20 mouse cellular contexts compared by ENCODE assay signal in genomic region chr6:47323886-47324285, GRCm38 (mm10).
DNase-seq lines count a peak whose midpoint lies in the region; ATAC-seq and TF ChIP-seq lines count a peak whose summit lies in the region.
"Had no signal": no experiment of that assay in that cellular context is flagged by ENCODE, and none has a peak within 500 bp of the region (broad histone marks: within the 10 kb centered on the region; RNA-seq: fewer than 3 reads in every experiment).

No protein-coding gene starts in this region.

- no peak overlapping the region for H3K4me2 ChIP-seq in forebrain, embryonic 14.5 days (ENCODE audit: low read length)
- no peak overlapping the region for H3K4me2 ChIP-seq in forebrain, postnatal 0 days (ENCODE audit: low read depth)
- H3K4me2 ChIP-seq in hindbrain, embryonic 15.5 days: no peak overlapping the region
- no peak overlapping the region for H3K4me2 ChIP-seq in hindbrain, embryonic 16.5 days (ENCODE audit: low read length)
- H3K4me2 ChIP-seq in midbrain, postnatal 0 days (ENCODE audit: low read depth, low read length, poor library complexity, severe bottlenecking): no peak overlapping the region
- no peak overlapping the region for H3K4me2 ChIP-seq in midbrain, embryonic 15.5 days
- H3K4me2 ChIP-seq in neural tube, embryonic 15.5 days: peak overlapping the region; percentile 25; the same call in 1 of the 2 replicates
- H3K4me2 ChIP-seq: embryonic facial prominence, embryonic 15.5 days had no signal

- H3K9me3 ChIP-seq in forebrain, embryonic 14.5 days (replicated peaks; ENCODE audit: control insufficient read depth, low read length): no peaks in the 10 kb centered on the region
- no peaks in the 10 kb centered on the region for H3K9me3 ChIP-seq in forebrain, postnatal 0 days (ENCODE audit: low read length)
- H3K9me3 ChIP-seq in hindbrain, embryonic 15.5 days: no peaks in the 10 kb centered on the region
- H3K9me3 ChIP-seq in hindbrain, embryonic 16.5 days (ENCODE audit: control insufficient read depth, low read length): no peaks in the 10 kb centered on the region
- H3K9me3 ChIP-seq in midbrain, postnatal 0 days (ENCODE audit: low read length): no peaks in the 10 kb centered on the region
- no peaks in the 10 kb centered on the region for H3K9me3 ChIP-seq in midbrain, embryonic 15.5 days
- no peaks in the 10 kb centered on the region for H3K9me3 ChIP-seq in neural tube, embryonic 15.5 days (replicated peaks)
- H3K9me3 ChIP-seq: embryonic facial prominence, embryonic 15.5 days had no signal

- TF ChIP-seq CTCF in forebrain, postnatal 0 days (IDR thresholded peaks at IDR 0.05; ENCODE audit: low read depth): no peak
- TF ChIP-seq CTCF in midbrain, postnatal 0 days (IDR thresholded peaks at IDR 0.05): no peak

- WGBS in forebrain, embryonic 14.5 days: 32% methylated on average over 5 of the region's 5 CpGs
- WGBS in forebrain, postnatal 0 days: 28% methylated on average over 5 of the region's 5 CpGs
- 50% methylated on average over 5 of the region's 5 CpGs for WGBS in hindbrain, embryonic 15.5 days
- 57% methylated on average over 5 of the region's 5 CpGs for WGBS in hindbrain, embryonic 16.5 days
- 86% methylated on average over 5 of the region's 5 CpGs for WGBS in midbrain, postnatal 0 days
- WGBS in midbrain, embryonic 15.5 days: 81% methylated on average over 5 of the region's 5 CpGs
- WGBS in neural tube, embryonic 15.5 days: 22% methylated on average over 5 of the region's 5 CpGs

- H3K27me3 ChIP-seq in forebrain, embryonic 14.5 days (replicated peaks; ENCODE audit: control insufficient read depth, insufficient read depth, low read length): no peaks in the 10 kb centered on the region
- H3K27me3 ChIP-seq in forebrain, postnatal 0 days (ENCODE audit: insufficient read depth, low read length): no peaks in the 10 kb centered on the region
- H3K27me3 ChIP-seq in hindbrain, embryonic 15.5 days: no peaks in the 10 kb centered on the region
- H3K27me3 ChIP-seq in hindbrain, embryonic 16.5 days (replicated peaks; ENCODE audit: control insufficient read depth, insufficient read depth, low read length): no peaks in the 10 kb centered on the region
- no peaks in the 10 kb centered on the region for H3K27me3 ChIP-seq in midbrain, postnatal 0 days (ENCODE audit: insufficient read depth, low read length)
- no peaks in the 10 kb centered on the region for H3K27me3 ChIP-seq in midbrain, embryonic 15.5 days (replicated peaks)
- no peaks in the 10 kb centered on the region for H3K27me3 ChIP-seq in neural tube, embryonic 15.5 days (replicated peaks)
- H3K27me3 ChIP-seq: embryonic facial prominence, embryonic 15.5 days had no signal

- no peaks in the 10 kb centered on the region for H3K36me3 ChIP-seq in forebrain, embryonic 14.5 days (ENCODE audit: control insufficient read depth, insufficient read depth, low read length)
- H3K36me3 ChIP-seq in forebrain, postnatal 0 days (ENCODE audit: insufficient read depth): no peaks in the 10 kb centered on the region
- H3K36me3 ChIP-seq in hindbrain, embryonic 15.5 days: no peaks in the 10 kb centered on the region
- H3K36me3 ChIP-seq in hindbrain, embryonic 16.5 days (ENCODE audit: control insufficient read depth, insufficient read depth, low read length): no peaks in the 10 kb centered on the region
- no peaks in the 10 kb centered on the region for H3K36me3 ChIP-seq in midbrain, postnatal 0 days (ENCODE audit: insufficient read depth, low read length)
- H3K36me3 ChIP-seq in midbrain, embryonic 15.5 days (replicated peaks): no peaks in the 10 kb centered on the region
- H3K36me3 ChIP-seq in neural tube, embryonic 15.5 days: no peaks in the 10 kb centered on the region
- H3K36me3 ChIP-seq: embryonic facial prominence, embryonic 15.5 days had no signal

- peak; percentile 68 for DNase-seq in forebrain, embryonic 14.5 days (ENCODE audit: low spot score)
- no peak for DNase-seq in forebrain, postnatal 0 days
- DNase-seq in midbrain, postnatal 0 days (ENCODE audit: low spot score): peak; percentile 45
- DNase-seq: adrenal gland, adult 8-10 months; cerebellum, adult 2 months; gastrocnemius, postnatal 14 days; heart, adult 18-20 months; heart, postnatal 36 days; kidney, adult 18-20 months; kidney, postnatal 14 days; layer of hippocampus, postnatal 36 days; lung, postnatal 4 days; right cerebral cortex, postnatal 4 days; thymus, postnatal 14 days had no signal

- no peak overlapping the region for H3K9ac ChIP-seq in forebrain, embryonic 14.5 days (ENCODE audit: low read length)
- H3K9ac ChIP-seq in forebrain, postnatal 0 days: no peak overlapping the region
- H3K9ac ChIP-seq in hindbrain, embryonic 15.5 days: no peak overlapping the region
- no peak overlapping the region for H3K9ac ChIP-seq in hindbrain, embryonic 16.5 days (ENCODE audit: low read depth, low read length)
- no peak overlapping the region for H3K9ac ChIP-seq in midbrain, postnatal 0 days (replicated peaks; ENCODE audit: low read length, poor library complexity, severe bottlenecking)
- H3K9ac ChIP-seq in midbrain, embryonic 15.5 days: no peak overlapping the region
- H3K9ac ChIP-seq in neural tube, embryonic 15.5 days (replicated peaks): no peak overlapping the region
- H3K9ac ChIP-seq: embryonic facial prominence, embryonic 15.5 days had no signal

- peaks cover 6% of the 10 kb centered on the region for H3K4me1 ChIP-seq in forebrain, embryonic 14.5 days (ENCODE audit: control insufficient read depth, insufficient read depth, low read length)
- H3K4me1 ChIP-seq in forebrain, postnatal 0 days (ENCODE audit: insufficient read depth): no peaks in the 10 kb centered on the region
- H3K4me1 ChIP-seq in hindbrain, embryonic 15.5 days (replicated peaks): peaks cover 10% of the 10 kb centered on the region
- H3K4me1 ChIP-seq in hindbrain, embryonic 16.5 days (ENCODE audit: control insufficient read depth, insufficient read depth, low read depth, low read length): peaks cover 4% of the 10 kb centered on the region
- no peaks in the 10 kb centered on the region for H3K4me1 ChIP-seq in midbrain, postnatal 0 days (ENCODE audit: insufficient read depth, low read length)
- peaks cover 8% of the 10 kb centered on the region; the same call in 1 of the 2 replicates for H3K4me1 ChIP-seq in midbrain, embryonic 15.5 days
- H3K4me1 ChIP-seq in neural tube, embryonic 15.5 days: peaks cover 19% of the 10 kb centered on the region

- no peak overlapping the region for H3K4me3 ChIP-seq in forebrain, embryonic 14.5 days (ENCODE audit: low read depth, low read length)
- no peak overlapping the region for H3K4me3 ChIP-seq in forebrain, postnatal 0 days (ENCODE audit: low read depth, low read length)
- H3K4me3 ChIP-seq in hindbrain, embryonic 15.5 days: no peak overlapping the region
- no peak overlapping the region for H3K4me3 ChIP-seq in hindbrain, embryonic 16.5 days (ENCODE audit: low read length)
- H3K4me3 ChIP-seq in midbrain, postnatal 0 days (ENCODE audit: low read depth, low read length): no peak overlapping the region
- no peak overlapping the region for H3K4me3 ChIP-seq in midbrain, embryonic 15.5 days
- H3K4me3 ChIP-seq in neural tube, embryonic 15.5 days (replicated peaks): no peak overlapping the region
- H3K4me3 ChIP-seq: embryonic facial prominence, embryonic 15.5 days had no signal

- H3K27ac ChIP-seq in forebrain, embryonic 14.5 days (ENCODE audit: low read depth, low read length): no peak overlapping the region
- no peak overlapping the region for H3K27ac ChIP-seq in forebrain, postnatal 0 days (ENCODE audit: low read depth, low read length)
- no peak overlapping the region for H3K27ac ChIP-seq in hindbrain, embryonic 15.5 days (replicated peaks)
- H3K27ac ChIP-seq in hindbrain, embryonic 16.5 days (ENCODE audit: low read depth, low read length): no peak overlapping the region
- no peak overlapping the region for H3K27ac ChIP-seq in midbrain, postnatal 0 days (ENCODE audit: low read depth, low read length)
- H3K27ac ChIP-seq in midbrain, embryonic 15.5 days: no peak overlapping the region
- H3K27ac ChIP-seq in neural tube, embryonic 15.5 days (replicated peaks): no peak overlapping the region
- H3K27ac ChIP-seq: embryonic facial prominence, embryonic 15.5 days had no signal

- no peak for ATAC-seq in forebrain, embryonic 14.5 days
- no peak for ATAC-seq in forebrain, postnatal 0 days
- ATAC-seq in hindbrain, embryonic 15.5 days (ENCODE audit: low FRiP score, low read depth): peak; percentile 8; the same call in 1 of the 2 replicates
- no peak for ATAC-seq in hindbrain, embryonic 16.5 days
- ATAC-seq in midbrain, postnatal 0 days (ENCODE audit: low FRiP score): no peak
- no peak for ATAC-seq in midbrain, embryonic 15.5 days (replicated peaks)
- no peak; the same call in 1 of the 2 replicates for ATAC-seq in neural tube, embryonic 15.5 days (ENCODE audit: low FRiP score)
- ATAC-seq: activated CD4-positive, CD25-positive, alpha-beta regulatory T cell, adult 4 months had no signal
